In the genomic region with DNA sequence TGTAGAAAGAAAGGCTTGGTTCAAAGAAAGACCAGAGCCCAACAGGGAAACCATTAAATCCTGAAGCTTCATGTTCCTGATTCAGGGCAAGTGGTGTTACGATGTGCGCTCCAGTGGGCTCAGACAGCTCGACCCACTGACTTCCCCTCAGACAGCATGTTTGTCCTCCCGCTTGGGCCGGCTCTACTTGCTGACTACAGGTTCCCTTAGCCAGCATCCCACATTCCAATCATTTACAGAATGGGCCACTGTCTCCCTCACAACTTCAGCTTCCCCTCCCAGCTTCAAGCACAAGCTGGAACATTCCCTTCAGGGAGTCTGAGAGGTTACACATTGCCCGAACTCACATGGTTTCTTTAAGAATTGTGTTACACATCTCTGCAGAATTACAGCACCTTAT, we compare ENCODE assay signal across 15 mouse cellular contexts.
"Had no signal": no experiment of that assay in that cellular context is flagged by ENCODE, and none has a peak within 500 bp of the region (broad histone marks: within the 10 kb centered on the region; RNA-seq: fewer than 3 reads in every experiment).

No protein-coding gene starts in this region.

- H3K4me3 ChIP-seq: neural tube, embryonic 15.5 days; stomach, embryonic 15.5 days had no signal

- H3K27me3 ChIP-seq: neural tube, embryonic 15.5 days; stomach, embryonic 15.5 days had no signal

- H3K36me3 ChIP-seq: neural tube, embryonic 15.5 days; stomach, embryonic 15.5 days had no signal

- DNase-seq: retina, postnatal 1 day; right cerebral cortex, adult 18-20 months; right cerebral cortex, postnatal 14 days; right cerebral cortex, postnatal 25 days; right cerebral cortex, postnatal 4 days; spleen, adult 18-20 months; thymus, adult 18-20 months; thymus, adult 2 months; thymus, postnatal 14 days; thymus, postnatal 25 days; thymus, postnatal 36 days; thymus, postnatal 4 days had no signal

- H3K4me1 ChIP-seq: stomach, embryonic 15.5 days had no signal

- H3K4me2 ChIP-seq: neural tube, embryonic 15.5 days; stomach, embryonic 15.5 days had no signal

- H3K9ac ChIP-seq: neural tube, embryonic 15.5 days; stomach, embryonic 15.5 days had no signal

- H3K9me3 ChIP-seq: neural tube, embryonic 15.5 days; stomach, embryonic 15.5 days had no signal

- H3K27ac ChIP-seq: neural tube, embryonic 15.5 days; stomach, embryonic 15.5 days; stomach, postnatal 0 days had no signal
